Mouse (Mus musculus) liver, embryonic 15.5 days (tissue): ENCODE data around the gene Rnf186. TPM values are rescaled to one million over a fixed set of nuclear protein-coding genes. Genes with fewer than 3 reads are reported as not detected.

Experiments
- ATAC-seq: fragments of 200-750 bp; cut with Nextera tagmentation; 2 replicates; pipeline ENCODE4 v1.8.0; 2017; ENCODE audit warnings: moderate number of reproducible peaks, mild to moderate bottlenecking, moderate library complexity; ENCODE audit not compliant: insufficient read depth
- H3K27ac ChIP-seq: fragments of 300-500 bp; sonication (generic); replicated peaks from 2 replicates; pipeline ENCODE4 v1.5.1; 2015; ENCODE audit warnings: mild to moderate bottlenecking, inconsistent platforms
- H3K27me3 ChIP-seq: fragments of 300-500 bp; sonication (generic); 2 replicates; pipeline ENCODE4 v1.6.1; 2015; ENCODE audit warnings: mild to moderate bottlenecking, inconsistent platforms
- H3K36me3 ChIP-seq: fragments of 300-500 bp; sonication (generic); replicated peaks from 2 replicates; pipeline ENCODE4 v1.6.1; 2015; ENCODE audit warnings: moderate library complexity, mild to moderate bottlenecking, inconsistent platforms
- H3K4me1 ChIP-seq: fragments of 300-500 bp; sonication (generic); replicated peaks from 2 replicates; pipeline ENCODE4 v1.6.1; 2015; ENCODE audit warnings: inconsistent platforms
- H3K4me2 ChIP-seq: fragments of 300-500 bp; sonication (generic); 2 replicates; pipeline ENCODE4 v1.6.1; 2015; ENCODE audit warnings: moderate library complexity, mild to moderate bottlenecking, inconsistent platforms
- H3K4me3 ChIP-seq: fragments of 300-500 bp; sonication (generic); replicated peaks from 2 replicates; pipeline ENCODE4 v1.5.1; 2015; ENCODE audit warnings: mild to moderate bottlenecking, inconsistent platforms
- H3K9ac ChIP-seq: fragments of 300-500 bp; sonication (generic); 2 replicates; pipeline ENCODE4 v1.6.1; 2015; ENCODE audit warnings: moderate library complexity, mild to moderate bottlenecking, inconsistent platforms
- H3K9me3 ChIP-seq: fragments of 300-500 bp; sonication (generic); replicated peaks from 2 replicates; pipeline ENCODE4 v1.6.1; 2016; ENCODE audit warnings: inconsistent platforms
- WGBS: fragments of 180-500 bp; shearing (Covaris S2); methylation state at CpG from one replicate; pipeline ENCODE4 v1.1.7; 2015; ENCODE audit warnings: mixed read lengths; ENCODE audit not compliant: insufficient replicate concordance; 5-methylcytosine and 5-hydroxymethylcytosine counted together
- polyA plus RNA-seq: library from polyadenylated mRNA; unstranded; fragments of >200 nt; fragmentation: Nextera tagmentation; extraction: Ambion mirVana; gene quantifications from 2 replicates; pipeline ENCODE4 v1.2.1, GENCODE M21; 2015

Gene Rnf186
- polyA plus RNA-seq, 1 experiment from 2014 or later: 0.33 TPM

- H3K4me1 ChIP-seq: no peaks in the 10 kb centered on the region
- no peak overlapping the region for H3K4me3 ChIP-seq
- no peak overlapping the region for H3K4me2 ChIP-seq
- no peaks in the 10 kb centered on the region for H3K27me3 ChIP-seq
- H3K36me3 ChIP-seq: peaks cover 5% of the 10 kb centered on the region; the same call in 1 of the 2 replicates
- 54% methylated on average over 3 of the region's 3 CpGs for WGBS
- ATAC-seq: no peak
- H3K9ac ChIP-seq: no peak overlapping the region
- H3K27ac ChIP-seq: no peak overlapping the region
- no peaks in the 10 kb centered on the region for H3K9me3 ChIP-seq
These were observed 27.5 kb downstream of the Rnf186 start for GRCm38 (mm10) chr4:138994389-138994788.

GRCm38 (mm10) chr4:138996410-138996809 is 29.5 kb downstream of the Rnf186 start:
- Histone ChIP-seq H3K4me1 (no peaks in the 10 kb centered on the region), H3K9me3 (no peaks in the 10 kb centered on the region), H3K36me3 (peaks cover 5% of the 10 kb centered on the region; the same call in 1 of the 2 replicates), H3K9ac (no peak overlapping the region), H3K4me3 (no peak overlapping the region), H3K27me3 (no peaks in the 10 kb centered on the region), H3K27ac (no peak overlapping the region), H3K4me2 (no peak overlapping the region)
- WGBS: 57% methylated on average over 5 of the region's 5 CpGs
- no peak for ATAC-seq

GRCm38 (mm10) chr4:138997121-138997520 is 30.2 kb downstream of the Rnf186 start:
- no peak overlapping the region for H3K4me3 ChIP-seq
- H3K27ac ChIP-seq: no peak overlapping the region
- H3K9ac ChIP-seq: no peak overlapping the region
- peaks cover 5% of the 10 kb centered on the region; the same call in 1 of the 2 replicates for H3K36me3 ChIP-seq
- no peak overlapping the region for H3K4me2 ChIP-seq
- no peaks in the 10 kb centered on the region for H3K9me3 ChIP-seq
- ATAC-seq: no peak
- no peaks in the 10 kb centered on the region for H3K27me3 ChIP-seq
- 70% methylated on average over 4 of the region's 4 CpGs for WGBS
- H3K4me1 ChIP-seq: no peaks in the 10 kb centered on the region

- no peak overlapping the region for H3K4me3 ChIP-seq
- no peaks in the 10 kb centered on the region for H3K9me3 ChIP-seq
- H3K9ac ChIP-seq: no peak overlapping the region
- 69% methylated on average over 11 of the region's 11 CpGs for WGBS
- no peak for ATAC-seq
- peaks cover 5% of the 10 kb centered on the region; the same call in 1 of the 2 replicates for H3K36me3 ChIP-seq
- no peak overlapping the region for H3K27ac ChIP-seq
- H3K27me3 ChIP-seq: no peaks in the 10 kb centered on the region
- no peaks in the 10 kb centered on the region for H3K4me1 ChIP-seq
- no peak overlapping the region for H3K4me2 ChIP-seq
These were observed 31.7 kb downstream of the Rnf186 start for GRCm38 (mm10) chr4:138998611-138999010.

- Histone ChIP-seq H3K4me3 (no peak overlapping the region), H3K9ac (no peak overlapping the region), H3K27ac (no peak overlapping the region), H3K36me3 (peaks cover 5% of the 10 kb centered on the region; the same call in 1 of the 2 replicates), H3K4me2 (no peak overlapping the region), H3K9me3 (no peaks in the 10 kb centered on the region), H3K4me1 (no peaks in the 10 kb centered on the region), H3K27me3 (no peaks in the 10 kb centered on the region)
- no peak for ATAC-seq
- WGBS: 61% methylated on average over 2 of the region's 2 CpGs
These were observed 34.1 kb downstream of the Rnf186 start for GRCm38 (mm10) chr4:139001026-139001425.

- no peak for ATAC-seq
- Histone ChIP-seq H3K4me1 (no peaks in the 10 kb centered on the region), H3K27me3 (no peaks in the 10 kb centered on the region), H3K27ac (no peak overlapping the region), H3K9me3 (no peaks in the 10 kb centered on the region), H3K36me3 (peaks cover 5% of the 10 kb centered on the region; the same call in 1 of the 2 replicates), H3K4me2 (no peak overlapping the region), H3K9ac (no peak overlapping the region), H3K4me3 (no peak overlapping the region)
- WGBS: 15% methylated on average over 6 of the region's 6 CpGs
These were observed 34.5 kb downstream of the Rnf186 start for GRCm38 (mm10) chr4:139001433-139001832.

GRCm38 (mm10) chr4:139004067-139004466 is 37.2 kb downstream of the Rnf186 start:
- Histone ChIP-seq H3K9me3 (no peaks in the 10 kb centered on the region), H3K4me2 (no peak overlapping the region), H3K36me3 (no peaks in the 10 kb centered on the region), H3K4me1 (no peaks in the 10 kb centered on the region), H3K9ac (no peak overlapping the region), H3K27me3 (no peaks in the 10 kb centered on the region), H3K27ac (no peak overlapping the region), H3K4me3 (no peak overlapping the region)
- WGBS: 64% methylated on average over 8 of the region's 8 CpGs
- no peak for ATAC-seq

GRCm38 (mm10) chr4:139005214-139005613 is 38.3 kb downstream of the Rnf186 start:
- no peaks in the 10 kb centered on the region for H3K36me3 ChIP-seq
- no peaks in the 10 kb centered on the region for H3K9me3 ChIP-seq
- H3K4me3 ChIP-seq: no peak overlapping the region
- H3K27me3 ChIP-seq: no peaks in the 10 kb centered on the region
- no peak overlapping the region for H3K4me2 ChIP-seq
- H3K27ac ChIP-seq: no peak overlapping the region
- ATAC-seq: no peak
- H3K4me1 ChIP-seq: no peaks in the 10 kb centered on the region
- WGBS: 46% methylated on average over 6 of the region's 6 CpGs
- no peak overlapping the region for H3K9ac ChIP-seq

- no peak overlapping the region for H3K27ac ChIP-seq
- WGBS: 66% methylated on average over 3 of the region's 3 CpGs
These were observed 40.4 kb downstream of the Rnf186 start for GRCm38 (mm10) chr4:139007353-139007752.

DNA sequence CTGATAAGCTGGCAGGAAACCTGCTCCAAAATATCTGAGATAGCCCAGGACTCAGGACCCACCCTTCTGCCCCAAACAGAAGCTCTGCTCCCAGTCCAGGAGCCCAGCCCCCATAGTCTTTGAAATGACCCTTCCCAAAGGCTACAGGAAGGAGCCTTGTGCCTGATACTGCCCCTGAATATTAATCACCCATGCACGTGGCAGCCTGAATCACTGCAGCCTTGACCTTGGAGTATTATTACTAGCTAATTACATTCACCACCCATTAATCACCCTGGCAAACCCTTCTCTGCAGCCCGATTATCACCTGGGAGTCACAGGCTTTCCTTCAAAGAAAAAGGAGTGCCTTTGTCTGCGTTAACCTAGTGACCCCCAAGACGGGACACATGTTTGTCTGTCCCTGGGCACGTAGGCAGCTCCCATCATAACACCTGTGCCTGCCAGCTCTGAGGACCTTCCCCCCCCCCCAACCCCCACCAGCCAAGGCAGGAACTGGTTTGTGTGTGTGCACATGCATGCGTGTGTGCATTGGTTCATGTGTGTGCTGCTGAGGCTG is 41.1 kb downstream of the Rnf186 start:
- ATAC-seq: no peak
- H3K4me3 ChIP-seq: no peak overlapping the region
- 43% methylated on average over 6 of the region's 6 CpGs for WGBS
- H3K36me3 ChIP-seq: no peaks in the 10 kb centered on the region
- H3K27ac ChIP-seq: no peak overlapping the region
- no peaks in the 10 kb centered on the region for H3K9me3 ChIP-seq
- no peak overlapping the region for H3K4me2 ChIP-seq
- H3K27me3 ChIP-seq: no peaks in the 10 kb centered on the region
- H3K4me1 ChIP-seq: no peaks in the 10 kb centered on the region
- H3K9ac ChIP-seq: no peak overlapping the region

More at GRCm38 (mm10) chr4:139007353-139007752, 40.4 kb downstream of the Rnf186 start:
- ATAC-seq: no peak
- no peaks in the 10 kb centered on the region for H3K4me1 ChIP-seq
- no peak overlapping the region for H3K4me2 ChIP-seq
- H3K36me3 ChIP-seq: no peaks in the 10 kb centered on the region
- H3K4me3 ChIP-seq: no peak overlapping the region
- no peak overlapping the region for H3K9ac ChIP-seq
- no peaks in the 10 kb centered on the region for H3K9me3 ChIP-seq
- no peaks in the 10 kb centered on the region for H3K27me3 ChIP-seq

GRCm38 (mm10) chr4:139011201-139011702 is 44.3 kb downstream of the Rnf186 start:
- WGBS: 87% methylated on average over 13 of the region's 13 CpGs
- H3K9me3 ChIP-seq: no peaks in the 10 kb centered on the region
- H3K27me3 ChIP-seq: no peaks in the 10 kb centered on the region
- H3K27ac ChIP-seq: no peak overlapping the region
- H3K4me1 ChIP-seq: no peaks in the 10 kb centered on the region
- H3K9ac ChIP-seq: no peak overlapping the region
- no peak overlapping the region for H3K4me2 ChIP-seq
- ATAC-seq: no peak
- H3K36me3 ChIP-seq: no peaks in the 10 kb centered on the region
- H3K4me3 ChIP-seq: no peak overlapping the region

GRCm38 (mm10) chr4:139013281-139013680 is 46.4 kb downstream of the Rnf186 start:
- H3K27me3 ChIP-seq: no peaks in the 10 kb centered on the region
- no peak overlapping the region for H3K9ac ChIP-seq
- H3K27ac ChIP-seq: no peak overlapping the region
- H3K4me3 ChIP-seq: no peak overlapping the region
- WGBS: 81% methylated on average over 11 of the region's 11 CpGs
- no peak for ATAC-seq
- H3K36me3 ChIP-seq: no peaks in the 10 kb centered on the region
- H3K4me2 ChIP-seq: no peak overlapping the region
- H3K4me1 ChIP-seq: no peaks in the 10 kb centered on the region
- H3K9me3 ChIP-seq: no peaks in the 10 kb centered on the region
